In the genomic region with DNA sequence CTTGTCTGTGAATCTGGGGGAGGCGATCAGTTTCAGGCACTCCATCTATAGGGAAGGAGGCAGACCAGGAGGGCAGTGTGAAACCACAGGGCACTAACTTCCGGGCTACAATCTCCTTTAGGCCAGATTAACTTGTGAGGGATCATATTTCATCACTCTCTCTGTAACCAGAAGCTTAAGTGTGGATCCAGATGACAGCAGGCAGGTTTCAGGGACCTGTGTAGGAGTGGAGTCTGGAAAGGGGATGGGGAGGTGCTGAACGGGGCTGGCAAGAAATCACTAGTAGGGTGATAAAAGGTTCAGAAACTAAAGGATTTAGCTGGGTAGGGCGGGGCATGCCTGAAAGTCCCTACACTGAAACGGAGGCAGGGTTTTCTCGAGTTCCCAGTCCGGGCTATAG, we compare ENCODE assay signal across 8 mouse cellular contexts. TPM values are rescaled to one million over a fixed set of nuclear protein-coding genes. Genes with fewer than 3 reads are reported as not detected.
DNase-seq lines count a peak whose midpoint lies in the region; ATAC-seq and TF ChIP-seq lines count a peak whose summit lies in the region.

No protein-coding gene starts in this region.

- no peak for ATAC-seq in embryonic facial prominence, embryonic 13.5 days (ENCODE audit: insufficient number of reproducible peaks, insufficient read depth, low FRiP score, low TSS enrichment, low read depth)
- ATAC-seq in limb, embryonic 12.5 days (ENCODE audit: insufficient number of reproducible peaks, insufficient read depth, low FRiP score, low TSS enrichment, low read depth) = no peak

- no peak for DNase-seq in layer of hippocampus, adult 2 months (ENCODE audit: low spot score in 2 of 2)
- no peak for DNase-seq in layer of hippocampus, adult 11-12 months (ENCODE audit: low spot score)
- no peak for DNase-seq in testis, postnatal 14 days (ENCODE audit: low spot score)
- DNase-seq in thymus, postnatal 0 days (ENCODE audit: low spot score) = no peak
- no peak for DNase-seq in lung, postnatal 25 days (ENCODE audit: low spot score)

- peak overlapping the region; percentile 58 for H3K4me3 ChIP-seq in layer of hippocampus, adult 2 months
- H3K4me3 ChIP-seq in embryonic facial prominence, embryonic 13.5 days = peak overlapping the region; percentile 55
- peak overlapping the region; percentile 50 for H3K4me3 ChIP-seq in limb, embryonic 12.5 days (replicated peaks)
- peak overlapping the region; percentile 73 for H3K4me3 ChIP-seq in small intestine, adult 2 months (ENCODE audit: low read depth, low read length)

- H3K27ac ChIP-seq in layer of hippocampus, adult 2 months = peak overlapping the region; percentile 86
- H3K27ac ChIP-seq in embryonic facial prominence, embryonic 13.5 days = peak overlapping the region; percentile 82
- H3K27ac ChIP-seq in limb, embryonic 12.5 days = peak overlapping the region; percentile 62; the same call in 1 of the 2 replicates
- H3K27ac ChIP-seq in small intestine, adult 2 months (ENCODE audit: insufficient read depth, low read depth, low read length) = no peak overlapping the region

- peaks cover 26% of the 10 kb centered on the region for H3K4me1 ChIP-seq in embryonic facial prominence, embryonic 13.5 days
- peaks cover 29% of the 10 kb centered on the region for H3K4me1 ChIP-seq in limb, embryonic 12.5 days (replicated peaks)
- peaks cover 15% of the 10 kb centered on the region; the same call in 1 of the 2 replicates for H3K4me1 ChIP-seq in small intestine, adult 2 months (ENCODE audit: control insufficient read depth, insufficient read depth, insufficient read length, low read length)

- peak overlapping the region; percentile 91 for H3K4me2 ChIP-seq in embryonic facial prominence, embryonic 13.5 days
- H3K4me2 ChIP-seq in limb, embryonic 12.5 days = peak overlapping the region; percentile 93

- H3K9me3 ChIP-seq in embryonic facial prominence, embryonic 13.5 days = no peaks in the 10 kb centered on the region
- no peaks in the 10 kb centered on the region for H3K9me3 ChIP-seq in limb, embryonic 12.5 days

- H3K27me3 ChIP-seq in embryonic facial prominence, embryonic 13.5 days = peaks cover 27% of the 10 kb centered on the region
- H3K27me3 ChIP-seq in limb, embryonic 12.5 days = peaks cover 35% of the 10 kb centered on the region
- no peaks in the 10 kb centered on the region for H3K27me3 ChIP-seq in small intestine, adult 2 months (ENCODE audit: control insufficient read depth, insufficient read depth, low read length)

- TF ChIP-seq CTCF in layer of hippocampus, adult 2 months (conservative IDR thresholded peaks at IDR 0.05) = no peak
- no peak for TF ChIP-seq CTCF in small intestine, adult 2 months (IDR thresholded peaks at IDR 0.05; ENCODE audit: extremely low read depth, insufficient read length, insufficient replicate concordance, low read depth, low read length)

- H3K36me3 ChIP-seq in embryonic facial prominence, embryonic 13.5 days = peaks cover 19% of the 10 kb centered on the region
- no peaks in the 10 kb centered on the region for H3K36me3 ChIP-seq in limb, embryonic 12.5 days
- peaks cover 37% of the 10 kb centered on the region for H3K36me3 ChIP-seq in small intestine, adult 2 months (ENCODE audit: control insufficient read depth, insufficient read depth, low read length)

- TF ChIP-seq POLR2A in small intestine, adult 2 months (IDR thresholded peaks at IDR 0.05; ENCODE audit: low read depth, low read length) = no peak

- peak overlapping the region; percentile 79 for H3K9ac ChIP-seq in embryonic facial prominence, embryonic 13.5 days
- peak overlapping the region; percentile 69; the same call in 1 of the 2 replicates for H3K9ac ChIP-seq in limb, embryonic 12.5 days (replicated peaks)

- WGBS in embryonic facial prominence, embryonic 13.5 days = 4% methylated on average over 7 of the region's 7 CpGs
- WGBS in limb, embryonic 12.5 days = 2% methylated on average over 7 of the region's 7 CpGs
- 13% methylated on average over 7 of the region's 7 CpGs for WGBS in small intestine, adult 2 months

RNA-seq across cellular contexts. Expression of gene Ap1g2, which starts 1.0 kb away (rescaled TPM):
- total RNA-seq in layer of hippocampus, adult 2 months (2021) = 10 to 100 TPM; 15.4 to 19.3 TPM
- polyA plus RNA-seq in embryonic facial prominence, embryonic 13.5 days (2015; fragmentation: Nextera tagmentation; extraction: Ambion mirVana) = 21.0 and 23.4 TPM in 2 replicates
- 10.7 and 13.7 TPM in 2 replicates for polyA plus RNA-seq in limb, embryonic 12.5 days (2016; fragmentation: Nextera tagmentation; extraction: Ambion mirVana)
- 48.4 and 80.7 TPM in 2 replicates for polyA plus RNA-seq in small intestine, adult 2 months (2012; rRNA removed)
- 32.0 and 38.3 TPM in 2 replicates for polyA plus RNA-seq in thymus, postnatal 0 days (2015; fragmentation: Nextera tagmentation; extraction: Ambion mirVana)

RNA-seq across cellular contexts. Expression of gene Thtpa, which starts 10.8 kb away (rescaled TPM):
- total RNA-seq in layer of hippocampus, adult 2 months (2021) = 10 to 100 TPM; 19.3 to 23.7 TPM
- polyA plus RNA-seq in embryonic facial prominence, embryonic 13.5 days (2015; fragmentation: Nextera tagmentation; extraction: Ambion mirVana) = 21.9 and 23.9 TPM in 2 replicates
- 24.0 and 24.2 TPM in 2 replicates for polyA plus RNA-seq in limb, embryonic 12.5 days (2016; fragmentation: Nextera tagmentation; extraction: Ambion mirVana)
- 2.9 and 4.9 TPM in 2 replicates for polyA plus RNA-seq in small intestine, adult 2 months (2012; rRNA removed)
- polyA plus RNA-seq in thymus, postnatal 0 days (2015; fragmentation: Nextera tagmentation; extraction: Ambion mirVana) = 9.8 and 10.3 TPM in 2 replicates

RNA-seq across cellular contexts. Expression of gene Jph4, which starts 11.3 kb away (rescaled TPM):
- 100 to 1,000 TPM; 453 to 476 TPM for total RNA-seq in layer of hippocampus, adult 2 months (2021)
- 2.7 and 2.9 TPM in 2 replicates for polyA plus RNA-seq in embryonic facial prominence, embryonic 13.5 days (2015; fragmentation: Nextera tagmentation; extraction: Ambion mirVana)
- 0.69 and 0.78 TPM in 2 replicates for polyA plus RNA-seq in limb, embryonic 12.5 days (2016; fragmentation: Nextera tagmentation; extraction: Ambion mirVana)
- polyA plus RNA-seq in small intestine, adult 2 months (2012; rRNA removed) = 0.65 and 0.72 TPM in 2 replicates
- 0.09 TPM in 2 replicates for polyA plus RNA-seq in thymus, postnatal 0 days (2015; fragmentation: Nextera tagmentation; extraction: Ambion mirVana)

RNA-seq across cellular contexts. Expression of gene Zfhx2, which starts 13.3 kb away (rescaled TPM):
- total RNA-seq in layer of hippocampus, adult 2 months (2021) = 10 to 100 TPM; 55.5 to 67.3 TPM
- polyA plus RNA-seq in embryonic facial prominence, embryonic 13.5 days (2015; fragmentation: Nextera tagmentation; extraction: Ambion mirVana) = 5.5 and 5.8 TPM in 2 replicates
- 6.9 and 7.0 TPM in 2 replicates for polyA plus RNA-seq in limb, embryonic 12.5 days (2016; fragmentation: Nextera tagmentation; extraction: Ambion mirVana)
- 2.2 and 4.2 TPM in 2 replicates for polyA plus RNA-seq in small intestine, adult 2 months (2012; rRNA removed)
- polyA plus RNA-seq in thymus, postnatal 0 days (2015; fragmentation: Nextera tagmentation; extraction: Ambion mirVana) = 1.1 and 1.5 TPM in 2 replicates
